Mouse (Mus musculus) stomach, postnatal 0 days (tissue): ENCODE measurements around the gene Pex16.

ENCODE experiments used
- CTCF ChIP-seq: IDR thresholded peaks from 2 replicates; pipeline ENCODE4 v1.5.1; 2016; ENCODE audit warnings: antibody characterized with exemption, low read depth, mild to moderate bottlenecking, moderate library complexity
- EP300 ChIP-seq: optimal IDR thresholded peaks from 2 replicates; pipeline ENCODE3; 2016; ENCODE audit warnings: antibody characterized with exemption

DNA sequence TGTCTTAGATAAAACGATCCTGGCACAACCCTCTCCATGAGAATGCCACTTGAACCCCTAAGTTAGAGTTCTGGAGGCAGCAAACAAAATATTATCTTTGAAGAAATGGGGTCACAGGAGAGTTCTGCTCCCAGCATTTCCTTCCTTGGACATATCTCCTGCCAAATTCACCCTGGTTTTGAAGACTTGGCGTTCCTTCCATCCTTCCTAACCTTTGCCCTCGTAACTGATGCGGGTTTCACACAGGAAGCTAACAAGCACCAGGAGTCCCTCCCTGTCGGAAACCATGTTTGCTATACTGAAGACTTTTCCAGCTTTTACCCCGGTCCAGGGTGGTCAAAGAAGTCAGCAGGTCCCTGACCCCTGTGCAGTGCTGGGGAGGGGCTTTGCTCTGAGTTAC lies 20.3 kb upstream of the Pex16 start:
- TF ChIP-seq CTCF (no peak), EP300 (no peak)
